Mouse (Mus musculus) heart, postnatal 0 days (tissue): ENCODE measurements around the gene Ttc9b.

Experiments used
- CTCF ChIP-seq: IDR thresholded peaks from 2 replicates; pipeline ENCODE4 v1.5.1; 2016; ENCODE audit warnings: antibody characterized with exemption, control low read depth, low read depth
- EP300 ChIP-seq: IDR thresholded peaks from 2 replicates; pipeline ENCODE4 v1.6.1; 2016; ENCODE audit warnings: antibody characterized with exemption, low read depth

GRCm38 (mm10) chr7:27634691-27635090 is 19.0 kb upstream of the Ttc9b start:
- TF ChIP-seq EP300, result no peak
- TF ChIP-seq CTCF, result no peak
